Mouse (Mus musculus) hindbrain, postnatal 0 days (tissue): ENCODE data around the gene BC005537. TPM values are rescaled to one million over a fixed set of nuclear protein-coding genes. Genes with fewer than 3 reads are reported as not detected.
A peak's percentile ranks its signal among the peaks of the same experiment; 100 is the strongest.
"Not testable (repeated sequence)": the region's sequence is repeated elsewhere in the genome, so short reads cannot be mapped to it uniquely, and the experiment has no call there.

Experiments used
- ATAC-seq: fragments of 200-750 bp; cut with Nextera tagmentation; 2 replicates; pipeline ENCODE4 v1.8.0; 2017; ENCODE audit warnings: mild to moderate bottlenecking, moderate TSS enrichment, moderate library complexity
- DNase-seq: peaks from one replicate; pipeline ENCODE4 v3.0.0-alpha.2; 2015; ENCODE audit warnings: low spot score
- H3K27ac ChIP-seq: fragments of 300-500 bp; sonication (generic); 2 replicates; pipeline ENCODE4 v1.5.1; 2014; ENCODE audit warnings: mild to moderate bottlenecking
- H3K27me3 ChIP-seq: fragments of 300-500 bp; sonication (generic); 2 replicates; pipeline ENCODE4 v1.6.1; 2014; ENCODE audit warnings: low read length, mixed read lengths; ENCODE audit not compliant: insufficient read depth
- H3K36me3 ChIP-seq: fragments of 300-500 bp; sonication (generic); 2 replicates; pipeline ENCODE4 v1.6.1; 2014; ENCODE audit warnings: low read length, mixed read lengths; ENCODE audit not compliant: insufficient read depth
- H3K4me1 ChIP-seq: fragments of 300-500 bp; sonication (generic); 2 replicates; pipeline ENCODE4 v1.6.1; 2014; ENCODE audit warnings: antibody characterized with exemption, low read length, mixed read lengths; ENCODE audit not compliant: insufficient read depth
- H3K4me2 ChIP-seq: fragments of 300-500 bp; sonication (generic); 2 replicates; pipeline ENCODE4 v1.6.1; 2014; ENCODE audit warnings: low read depth, mild to moderate bottlenecking, low read length, moderate library complexity, mixed read lengths
- H3K4me3 ChIP-seq: fragments of 300-500 bp; sonication (generic); 2 replicates; pipeline ENCODE4 v1.5.1; 2014; ENCODE audit warnings: low read length
- H3K9ac ChIP-seq: fragments of 300-500 bp; sonication (generic); replicated peaks from 2 replicates; pipeline ENCODE4 v1.6.1; 2014; ENCODE audit warnings: mild to moderate bottlenecking, low read length, moderate library complexity, mixed read lengths
- H3K9me3 ChIP-seq: fragments of 300-500 bp; sonication (generic); 2 replicates; pipeline ENCODE4 v1.6.1; 2016; ENCODE audit warnings: low read length, mixed read lengths
- CTCF ChIP-seq: IDR thresholded peaks from 2 replicates; pipeline ENCODE4 v1.5.1; 2016; ENCODE audit warnings: antibody characterized with exemption, control low read depth, low read depth
- WGBS: fragments of 180-500 bp; shearing (Covaris S2); extraction: QIAGEN DNeasy Blood & Tissue Kit; methylation state at CpG from one replicate; pipeline ENCODE4 v1.1.7; 2014; 5-methylcytosine and 5-hydroxymethylcytosine counted together
- polyA plus RNA-seq: library from polyadenylated mRNA; unstranded; fragments of >200 nt; fragmentation: Nextera tagmentation; extraction: Ambion mirVana; gene quantifications from 2 replicates; pipeline ENCODE4 v1.2.1, GENCODE M21; 2015
- total RNA-seq: library from RNA; depleted of rRNA; stranded (reverse); fragments of >200 nt; gene quantifications from 2 replicates; pipeline ENCODE4 v1.2.3, GENCODE M21; 2014

The BC005537 gene
- total and polyA plus RNA-seq, 2 experiments from 2014 or later = 16.4 to 39.2 TPM

- WGBS = 86% methylated on average over 4 of the region's 4 CpGs
- ATAC-seq = no peak
- DNase-seq = no peak
Measured at GRCm38 (mm10) chr13:24825587-24825986, 24.1 kb downstream of the BC005537 start.

GRCm38 (mm10) chr13:24826116-24826515 lies 24.7 kb downstream of the BC005537 start:
- H3K27ac ChIP-seq = no peak overlapping the region
- no peaks in the 10 kb centered on the region for H3K9me3 ChIP-seq
- H3K36me3 ChIP-seq = no peaks in the 10 kb centered on the region
- no peaks in the 10 kb centered on the region for H3K4me1 ChIP-seq
- H3K9ac ChIP-seq = no peak overlapping the region
- H3K4me2 ChIP-seq = no peak overlapping the region
- no peaks in the 10 kb centered on the region for H3K27me3 ChIP-seq
- WGBS = 81% methylated on average over 7 of the region's 7 CpGs
- H3K4me3 ChIP-seq = no peak overlapping the region
- ATAC-seq = no peak
- no peak for TF ChIP-seq CTCF
- no peak for DNase-seq

More at GRCm38 (mm10) chr13:24825587-24825986, 24.1 kb downstream of the BC005537 start:
- no peak overlapping the region for H3K4me2 ChIP-seq
- no peaks in the 10 kb centered on the region for H3K36me3 ChIP-seq
- H3K4me1 ChIP-seq = no peaks in the 10 kb centered on the region
- H3K9ac ChIP-seq = no peak overlapping the region
- no peaks in the 10 kb centered on the region for H3K27me3 ChIP-seq
- H3K27ac ChIP-seq = no peak overlapping the region
- no peak for TF ChIP-seq CTCF
- H3K9me3 ChIP-seq = no peaks in the 10 kb centered on the region
- H3K4me3 ChIP-seq = no peak overlapping the region

GRCm38 (mm10) chr13:24830756-24831352 lies 29.4 kb downstream of the BC005537 start:
- Histone ChIP-seq H3K27me3 (no peaks in the 10 kb centered on the region), H3K4me1 (peaks cover 5% of the 10 kb centered on the region; the same call in 1 of the 2 replicates), H3K27ac (peak overlapping the region; percentile 63; the same call in 1 of the 2 replicates), H3K9me3 (no peaks in the 10 kb centered on the region), H3K9ac (peak overlapping the region; percentile 90), H3K4me2 (peak overlapping the region; percentile 75), H3K36me3 (no peaks in the 10 kb centered on the region), H3K4me3 (peak overlapping the region; percentile 98)
- no peak for TF ChIP-seq CTCF
- ATAC-seq = no peak
- WGBS = 2% methylated on average over 20 of the region's 20 CpGs
- no peak for DNase-seq

- peak within 1 kb of the TSS; percentile 90 for H3K9ac ChIP-seq
- H3K27me3 ChIP-seq = no peaks in the 10 kb centered on the region
- peak within 1 kb of the TSS; percentile 93 for H3K27ac ChIP-seq
- under 1% methylated on average over 87 of the region's 90 CpGs for WGBS
- DNase-seq (peak; percentile 98), ATAC-seq (peak; percentile 98)
- peak within 1 kb of the TSS; percentile 80 for H3K4me2 ChIP-seq
- 0 out of 2 replicates have a peak, but pooled peaks have one; percentile 2 for TF ChIP-seq CTCF
- no peaks in the 10 kb centered on the region for H3K36me3 ChIP-seq
- H3K4me3 ChIP-seq = peak within 1 kb of the TSS; percentile 98
- no peaks in the 10 kb centered on the region for H3K9me3 ChIP-seq
- peaks cover 5% of the 10 kb centered on the region; the same call in 1 of the 2 replicates for H3K4me1 ChIP-seq
Measured at GRCm38 (mm10) chr13:24831353-24832130, 30.1 kb downstream of the BC005537 start, which contains the start of the genes Acot13 and Tdp2. TSS of gene Acot13 (minus strand) at chr13:24831540. TSS of gene Tdp2 (plus strand) at chr13:24831679.

GRCm38 (mm10) chr13:24832131-24832810 lies 30.8 kb downstream of the BC005537 start:
- H3K4me3 ChIP-seq = peak overlapping the region; percentile 98
- H3K4me1 ChIP-seq = peaks cover 5% of the 10 kb centered on the region; the same call in 1 of the 2 replicates
- H3K9me3 ChIP-seq = no peaks in the 10 kb centered on the region
- H3K27me3 ChIP-seq = no peaks in the 10 kb centered on the region
- peak overlapping the region; percentile 93 for H3K27ac ChIP-seq
- 5% methylated on average over 20 of the region's 21 CpGs for WGBS
- no peak for ATAC-seq
- peak overlapping the region; percentile 80 for H3K4me2 ChIP-seq
- peak overlapping the region; percentile 90 for H3K9ac ChIP-seq
- no peaks in the 10 kb centered on the region for H3K36me3 ChIP-seq
- DNase-seq = no peak
- no peak for TF ChIP-seq CTCF

GRCm38 (mm10) chr13:24832811-24833155 lies 31.3 kb downstream of the BC005537 start:
- H3K9ac ChIP-seq = peak overlapping the region; percentile 90; the same call in 1 of the 2 replicates
- H3K9me3 ChIP-seq = no peaks in the 10 kb centered on the region
- no peak for ATAC-seq
- H3K27ac ChIP-seq = no peak overlapping the region
- TF ChIP-seq CTCF = no peak
- H3K4me2 ChIP-seq = peak overlapping the region; percentile 80
- no peak for DNase-seq
- H3K4me1 ChIP-seq = peaks cover 5% of the 10 kb centered on the region; the same call in 1 of the 2 replicates
- H3K27me3 ChIP-seq = no peaks in the 10 kb centered on the region
- WGBS = 47% methylated on average over 2 of the region's 2 CpGs
- no peaks in the 10 kb centered on the region for H3K36me3 ChIP-seq
- H3K4me3 ChIP-seq = peak overlapping the region; percentile 98

GRCm38 (mm10) chr13:24837765-24838164 lies 36.3 kb downstream of the BC005537 start:
- not testable (repeated sequence) for H3K36me3 ChIP-seq, H3K4me3 ChIP-seq, H3K4me2 ChIP-seq, DNase-seq, ATAC-seq, H3K9ac ChIP-seq, H3K9me3 ChIP-seq, H3K27ac ChIP-seq, H3K4me1 ChIP-seq, H3K27me3 ChIP-seq
- WGBS = 89% methylated on average over 8 of the region's 8 CpGs
